Mouse (Mus musculus): ENCODE results near the gene Bfsp1.

Bfsp1 gene

GRCm38 (mm10) chr2:143862484-143863231 is at the start of gene Bfsp1:
Gene Bfsp1 (minus strand): TSS chr2:143863173.
- DNase-seq (ENCODE audit: low read depth), result no peak

GRCm38 (mm10) chr2:143912199-143912598 is 49.2 kb upstream of the Bfsp1 start:
- no peak for DNase-seq (ENCODE audit: low read depth)

- DNase-seq (ENCODE audit: low read depth), result no peak
These were observed 46.3 kb upstream of the Bfsp1 start for GRCm38 (mm10) chr2:143909230-143909629.

- DNase-seq (ENCODE audit: low read depth), result no peak
These were observed 41.9 kb upstream of the Bfsp1 start for GRCm38 (mm10) chr2:143904896-143905295.

GRCm38 (mm10) chr2:143903376-143904045 is 40.5 kb upstream of the Bfsp1 start:
- DNase-seq (ENCODE audit: low read depth), result no peak

GRCm38 (mm10) chr2:143900821-143901351 is 37.9 kb upstream of the Bfsp1 start:
- DNase-seq (ENCODE audit: low read depth), result no peak

GRCm38 (mm10) chr2:143899470-143900220 is 36.7 kb upstream of the Bfsp1 start:
- no peak for DNase-seq (ENCODE audit: low read depth)

GRCm38 (mm10) chr2:143891302-143892048 is 28.5 kb upstream of the Bfsp1 start:
- DNase-seq (ENCODE audit: low read depth), result no peak

- no peak for DNase-seq (ENCODE audit: low read depth)
These were observed 27.0 kb upstream of the Bfsp1 start for GRCm38 (mm10) chr2:143889860-143890433.

- no peak for DNase-seq (ENCODE audit: low read depth)
These were observed 26.3 kb upstream of the Bfsp1 start for GRCm38 (mm10) chr2:143889131-143889859.

- DNase-seq (ENCODE audit: low read depth), result no peak
These were observed 19.8 kb upstream of the Bfsp1 start for GRCm38 (mm10) chr2:143882606-143883288.

- DNase-seq (ENCODE audit: low read depth), result no peak
These were observed 19.0 kb upstream of the Bfsp1 start for GRCm38 (mm10) chr2:143882002-143882401.

GRCm38 (mm10) chr2:143879311-143879710 is 16.3 kb upstream of the Bfsp1 start:
- DNase-seq (ENCODE audit: low read depth), result no peak

- DNase-seq (ENCODE audit: low read depth), result no peak
These were observed 14.1 kb upstream of the Bfsp1 start for GRCm38 (mm10) chr2:143876929-143877632.

- no peak for DNase-seq (ENCODE audit: low read depth)
These were observed 13.1 kb upstream of the Bfsp1 start for GRCm38 (mm10) chr2:143876026-143876425.

- no peak for DNase-seq (ENCODE audit: low read depth)
These were observed 8.1 kb upstream of the Bfsp1 start for GRCm38 (mm10) chr2:143870936-143871688.

- peak; percentile 46 for DNase-seq (ENCODE audit: low read depth)
These were observed 4.4 kb upstream of the Bfsp1 start for GRCm38 (mm10) chr2:143867326-143867725.

GRCm38 (mm10) chr2:143864600-143864999 is 1.6 kb upstream of the Bfsp1 start:
- no peak for DNase-seq (ENCODE audit: low read depth)

- DNase-seq (ENCODE audit: low read depth), result no peak
These were observed 3.8 kb downstream of the Bfsp1 start for GRCm38 (mm10) chr2:143859166-143859565.

Data from c-Kit-positive CD71-negative TER-119-negative erythroid progenitor cells, embryonic 14.5 days (primary cell).